19 mouse cellular contexts compared by ENCODE assay signal in the genomic region with DNA sequence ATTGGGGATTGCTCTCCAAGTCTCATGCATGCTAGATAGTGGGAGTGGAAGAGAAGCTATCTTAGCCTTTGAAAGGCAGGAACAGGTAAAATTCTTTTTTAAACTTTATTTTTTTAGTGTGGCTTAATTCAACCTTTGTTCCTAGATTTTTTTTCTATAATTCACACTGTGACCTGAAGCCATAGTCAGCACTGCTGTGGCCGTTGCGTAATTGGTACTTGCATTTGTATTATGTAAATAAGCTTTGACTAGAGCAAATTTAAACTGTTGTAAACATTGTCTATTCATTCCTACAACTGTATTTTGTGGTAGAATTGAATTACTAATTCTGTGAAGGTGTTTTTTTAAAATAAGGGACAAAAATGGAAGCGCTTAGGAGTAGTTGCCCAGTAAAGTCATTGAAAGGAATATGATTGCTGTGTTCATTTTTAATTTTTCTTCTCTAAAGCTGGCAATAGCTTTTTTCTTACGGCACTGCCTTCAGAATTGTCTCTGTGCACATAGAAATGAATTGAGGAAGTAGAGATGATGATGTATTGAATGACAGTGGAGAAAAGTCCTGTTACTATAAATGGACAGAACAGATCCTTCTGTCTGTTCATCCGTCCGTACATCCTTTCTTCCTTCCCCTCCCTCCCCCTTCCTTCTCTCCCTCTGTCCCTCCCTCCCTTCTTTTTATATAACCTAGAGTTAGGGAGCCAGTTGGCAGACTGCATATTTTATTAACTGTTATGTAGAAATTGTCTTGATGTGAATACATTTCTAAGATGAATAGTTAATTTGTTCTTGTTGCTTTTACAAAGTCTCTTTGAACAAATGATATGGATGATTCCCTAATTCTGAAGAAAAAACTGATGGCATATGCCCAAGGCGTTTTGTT. TPM values are rescaled to one million over a fixed set of nuclear protein-coding genes. Genes with fewer than 3 reads are reported as not detected.
DNase-seq lines count a peak whose midpoint lies in the region; ATAC-seq and TF ChIP-seq lines count a peak whose summit lies in the region.
"Had no signal": no experiment of that assay in that cellular context is flagged by ENCODE, and none has a peak within 500 bp of the region (broad histone marks: within the 10 kb centered on the region; RNA-seq: fewer than 3 reads in every experiment).

No protein-coding gene starts in this region.

- H3K36me3 ChIP-seq in lung, embryonic 14.5 days (ENCODE audit: insufficient read depth): no peaks in the 10 kb centered on the region
- peaks cover 0 to 11% of the 10 kb centered on the region in 2 experiments; a peak in 2 of 4 replicates for H3K36me3 ChIP-seq in MEL (ENCODE audit: control insufficient read depth in 1 of 2, insufficient read depth in 2 of 2, low read length in 2 of 2)
- H3K36me3 ChIP-seq: heart, embryonic 15.5 days; limb, embryonic 10.5 days; liver, embryonic 15.5 days had no signal

- H3K27me3 ChIP-seq in lung, embryonic 14.5 days (ENCODE audit: insufficient read depth, low read length): no peaks in the 10 kb centered on the region
- no peaks in the 10 kb centered on the region for H3K27me3 ChIP-seq in MEL (ENCODE audit: control insufficient read depth in 1 of 2, insufficient read depth in 2 of 2, low read length in 2 of 2)
- H3K27me3 ChIP-seq: heart, embryonic 15.5 days; liver, embryonic 15.5 days had no signal

- peak in 1 of 2 experiments; percentile 34; a peak in 1 of 4 replicates for TF ChIP-seq EP300 in MEL (IDR thresholded peaks at IDR 0.05; ENCODE audit: low read depth in 1 of 2, low read length in 2 of 2)

- TF ChIP-seq POLR2A in lung, adult 2 months (IDR thresholded peaks at IDR 0.05; ENCODE audit: borderline replicate concordance, extremely low read depth, low read depth, low read length): no peak
- TF ChIP-seq POLR2A in MEL (IDR thresholded peaks at IDR 0.05; ENCODE audit: control insufficient read depth in 1 of 2, insufficient read depth in 1 of 2, low read depth in 1 of 2, low read length in 2 of 2, poor library complexity in 1 of 2): no peak
- TF ChIP-seq POLR2A in bone marrow macrophage, adult 2 months (IDR thresholded peaks at IDR 0.05; ENCODE audit: borderline replicate concordance, low read depth, low read length): no peak

- no peak for ATAC-seq in lung, embryonic 14.5 days (ENCODE audit: insufficient read depth)
- peak; percentile 69 for ATAC-seq in megakaryocyte progenitor cell, adult 5-6 weeks (replicated peaks; ENCODE audit: poor library complexity)
- ATAC-seq in cerebellum, adult (ENCODE audit: insufficient number of reproducible peaks, low FRiP score, low TSS enrichment): no peak
- ATAC-seq: CD4-positive, CD25-positive, alpha-beta regulatory T cell, adult 4 months had no signal

- H3K4me3 ChIP-seq in lung, embryonic 14.5 days (ENCODE audit: low read depth, low read length): no peak overlapping the region
- no peak overlapping the region for H3K4me3 ChIP-seq in lung, adult 2 months (replicated peaks; ENCODE audit: extremely low read depth, low read depth, low read length)
- peak overlapping the region in 1 of 2 experiments; percentile 9; a peak in 1 of 4 replicates for H3K4me3 ChIP-seq in MEL (ENCODE audit: control insufficient read depth in 1 of 2, insufficient read depth in 1 of 2, low read depth in 2 of 2, low read length in 2 of 2)
- no peak overlapping the region for H3K4me3 ChIP-seq in bone marrow macrophage, adult 2 months (ENCODE audit: insufficient read depth, low read length)
- H3K4me3 ChIP-seq: heart, adult 2 months; heart, embryonic 15.5 days; hindbrain, embryonic 10.5 days; limb, embryonic 10.5 days; liver, embryonic 15.5 days had no signal

- no peak overlapping the region for H3K4me2 ChIP-seq in lung, embryonic 14.5 days
- H3K4me2 ChIP-seq: heart, embryonic 15.5 days; liver, embryonic 15.5 days had no signal

- no peak overlapping the region for H3K27ac ChIP-seq in lung, embryonic 14.5 days (ENCODE audit: low read depth)
- H3K27ac ChIP-seq in MEL (ENCODE audit: control insufficient read depth, low read depth, low read length): no peak overlapping the region
- H3K27ac ChIP-seq in bone marrow macrophage, adult 2 months (ENCODE audit: insufficient read depth, low read depth, low read length): peak overlapping the region; percentile 47
- H3K27ac ChIP-seq: heart, adult 2 months; heart, embryonic 15.5 days; hindbrain, embryonic 10.5 days; limb, embryonic 10.5 days; liver, embryonic 15.5 days had no signal

- 54% methylated on average over 7 of the region's 7 CpGs for WGBS in lung, embryonic 14.5 days
- WGBS in lung, adult 2 months: 50% methylated on average over 7 of the region's 7 CpGs

- H3K9ac ChIP-seq in lung, embryonic 14.5 days: no peak overlapping the region
- H3K9ac ChIP-seq in MEL (ENCODE audit: control insufficient read depth, low read depth, low read length, poor library complexity, severe bottlenecking): no peak overlapping the region
- H3K9ac ChIP-seq: heart, embryonic 15.5 days; liver, embryonic 15.5 days had no signal

- TF ChIP-seq RAD21 in MEL (IDR thresholded peaks at IDR 0.05; ENCODE audit: low read depth, low read length): no peak

- intact Hi-C loops in left cerebral cortex, postnatal 10 days (cut with DNase I): no loop called here

- TF ChIP-seq CTCF in lung, embryonic 14.5 days (IDR thresholded peaks at IDR 0.05; ENCODE audit: low read depth): no peak
- TF ChIP-seq CTCF in lung, adult 2 months (IDR thresholded peaks at IDR 0.05; ENCODE audit: insufficient read depth, low read length): no peak
- no peak for TF ChIP-seq CTCF in MEL (IDR thresholded peaks at IDR 0.05 in 2 of 3, conservative IDR thresholded peaks at IDR 0.05 in 1 of 3; ENCODE audit: control insufficient read depth in 1 of 3, insufficient read depth in 1 of 3, low read depth in 2 of 3, low read length in 3 of 3, poor library complexity in 1 of 3, severe bottlenecking in 1 of 3)
- TF ChIP-seq CTCF in bone marrow macrophage, adult 2 months (IDR thresholded peaks at IDR 0.05; ENCODE audit: low read depth, low read length): no peak

- peaks cover 3% of the 10 kb centered on the region; the same call in 1 of the 2 replicates for H3K79me2 ChIP-seq in MEL (ENCODE audit: control insufficient read depth, insufficient read depth, low read length, poor library complexity)

- no peaks in the 10 kb centered on the region for H3K9me3 ChIP-seq in lung, embryonic 14.5 days (ENCODE audit: low read depth, low read length)
- no peaks in the 10 kb centered on the region for H3K9me3 ChIP-seq in MEL (replicated peaks; ENCODE audit: insufficient read depth, low read length)
- H3K9me3 ChIP-seq: heart, embryonic 15.5 days; hindbrain, embryonic 10.5 days; limb, embryonic 10.5 days; liver, embryonic 15.5 days had no signal

- peak; percentile 46 for DNase-seq in lung, embryonic 14.5 days
- no peak for DNase-seq in lung, adult 2 months
- DNase-seq in MEL (ENCODE audit: low read depth, low spot score): peak; percentile 63
- no peak for DNase-seq in left cerebral cortex, postnatal 10 days (ENCODE audit: extremely low spot score in 1 of 2, low spot score in 2 of 2)
- DNase-seq: adrenal gland, postnatal 10 days; cerebellum, postnatal 10 days; gastrocnemius, postnatal 10 days; heart, adult 2 months; kidney, adult 18-20 months; midbrain, embryonic 14.5 days; right cerebral cortex, adult 18-20 months had no signal

- H3K4me1 ChIP-seq in lung, embryonic 14.5 days (ENCODE audit: insufficient read depth): peaks cover 12% of the 10 kb centered on the region; the same call in 1 of the 2 replicates
- H3K4me1 ChIP-seq in lung, adult 2 months (ENCODE audit: control insufficient read depth, insufficient read depth, low read length): peaks cover 24% of the 10 kb centered on the region
- peaks cover 2 to 6% of the 10 kb centered on the region in 2 experiments for H3K4me1 ChIP-seq in MEL (ENCODE audit: control insufficient read depth in 1 of 2, insufficient read depth in 2 of 2, low read length in 2 of 2)
- peaks cover 29% of the 10 kb centered on the region for H3K4me1 ChIP-seq in bone marrow macrophage, adult 2 months (ENCODE audit: control insufficient read depth, insufficient read depth, low read length)

TF ChIP-seq in MEL, 35 proteins besides CTCF, POLR2A, EP300 and RAD21:
- TF ChIP-seq ETS1 (IDR thresholded peaks at IDR 0.05; ENCODE audit: low read depth, low read length): 0 out of 2 replicates have a peak, but pooled peaks have one; percentile 23
- TF ChIP-seq KAT2A (conservative IDR thresholded peaks at IDR 0.05; ENCODE audit: low read depth, low read length): no peak

RNA-seq across cellular contexts. Expression of a gene that starts 17.2 kb away (rescaled TPM):
- polyA plus RNA-seq in lung, embryonic 14.5 days (2014; fragmentation: Nextera tagmentation; extraction: Ambion mirVana): 44.6 and 44.8 TPM in 2 replicates
- polyA plus RNA-seq in lung, adult 2 months (2012; rRNA removed): 29.9 and 41.7 TPM in 2 replicates
- total RNA-seq in MEL (2012; rRNA removed): 4.5 and 4.8 TPM in 2 replicates
- 1 to 10 TPM in 1 of 2 experiments, not detected in 1; 4.1 TPM for polyA plus RNA-seq in MEL (2012; ENCODE audit: insufficient read depth in 1 of 2, insufficient read length in 2 of 2, low read depth in 1 of 2, low replicate concordance in 2 of 2, missing spikeins in 1 of 2)
- polyA plus RNA-seq in bone marrow macrophage, adult 2 months (2012; ENCODE audit: insufficient read depth, insufficient read length, missing spikeins): 51.5 and 58.4 TPM in 2 replicates
- total RNA-seq in megakaryocyte progenitor cell, adult 5-6 weeks (2015): 69.3 and 93.1 TPM in 2 replicates
- 165 and 173 TPM in 2 replicates for total RNA-seq in megakaryocyte progenitor cell, adult 5-6 weeks (2017)
- total RNA-seq in left cerebral cortex, postnatal 10 days (2021): 10 to 100 TPM; 23.3 to 25.8 TPM

Comparison
In these comparisons a context has a peak if more than half of its experiments do, and no peak if none do; other contexts are left out.
1. DNase-seq: peak in lung, embryonic 14.5 days (single experiment) and MEL (single experiment); none in lung, adult 2 months (single experiment) and left cerebral cortex, postnatal 10 days (0 of 2).